Mouse (Mus musculus) lung, adult 2 months (tissue): ENCODE measurements around the gene Iqschfp.

Experiments used
- CTCF ChIP-seq: fragments of 200-500 bp; IDR thresholded peaks from 2 replicates; pipeline ENCODE4 v1.5.1; 2011; ENCODE audit warnings: mild to moderate bottlenecking, low read length, control low read depth; ENCODE audit not compliant: insufficient read depth
- POLR2A ChIP-seq: fragments of 200-500 bp; IDR thresholded peaks from 2 replicates; pipeline ENCODE4 v1.6.1; 2011; ENCODE audit warnings: low read depth, mild to moderate bottlenecking, control low read depth, low read length, borderline replicate concordance; ENCODE audit errors: extremely low read depth

DNA sequence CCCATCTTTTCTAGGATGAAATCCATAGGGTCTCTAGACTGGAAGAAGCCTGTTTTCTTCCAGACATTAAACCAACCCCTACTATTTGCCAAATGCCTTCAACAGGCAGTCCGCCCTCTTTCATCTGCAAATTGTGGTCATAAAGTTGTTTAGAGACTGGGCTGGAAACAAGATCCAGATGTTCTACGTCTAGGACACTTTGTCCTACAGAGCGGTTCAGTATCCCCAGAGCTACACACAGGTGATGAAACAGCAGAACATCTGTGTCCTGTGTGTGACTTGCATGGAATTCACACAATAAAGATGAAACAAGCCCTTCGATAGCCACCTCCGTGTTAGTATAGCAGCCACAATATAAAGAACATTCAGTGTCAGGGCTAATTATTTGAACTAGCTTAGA, 596.3 kb downstream of the Iqschfp start:
- TF ChIP-seq POLR2A (no peak), CTCF (no peak)
